Mouse (Mus musculus) G1E (cell line): Measurements from ENCODE around the gene Pard3.

Source experiments
- CTCF ChIP-seq: IDR thresholded peaks from 2 replicates; pipeline ENCODE4 v1.5.1; 2012; ENCODE audit warnings: low read depth, low read length, inconsistent platforms, mixed read lengths
- POLR2AphosphoS5 ChIP-seq: IDR thresholded peaks from 2 replicates; pipeline ENCODE4 v1.6.1; 2012; ENCODE audit warnings: low read depth, low read length, inconsistent platforms; ENCODE audit not compliant: insufficient replicate concordance

- TF ChIP-seq CTCF (no peak), POLR2AphosphoS5 (no peak)
Observed at GRCm38 (mm10) chr8:127535846-127536220, 472.1 kb downstream of the Pard3 start.
